Mouse (Mus musculus): ENCODE data around the gene Arfgap3.
"Not testable (repeated sequence)": the region's sequence is repeated elsewhere in the genome, so short reads cannot be mapped to it uniquely, and the experiment has no call there.

The Arfgap3 gene

GRCm38 (mm10) chr15:83281303-83281702, 68.7 kb downstream of the Arfgap3 start:
- Histone ChIP-seq H3K4me1 (replicated peaks; ENCODE audit: low read depth, low read length) (peaks cover 69% of the 10 kb centered on the region), H3K36me3 (ENCODE audit: insufficient read depth, low read length) (no peaks in the 10 kb centered on the region), H3K27me3 (ENCODE audit: insufficient read depth, low read length) (no peaks in the 10 kb centered on the region), H3K9me3 (ENCODE audit: low read length) (peaks cover 8% of the 10 kb centered on the region; the same call in 1 of the 2 replicates), H3K4me3 (replicated peaks; ENCODE audit: low read length) (no peak overlapping the region; the same call in 1 of the 2 replicates)
- TF ChIP-seq CTCF (conservative IDR thresholded peaks at IDR 0.05; ENCODE audit: low read length) (no peak), NANOG (IDR thresholded peaks at IDR 0.05; ENCODE audit: borderline replicate concordance, low read length) (no peak), POU5F1 (IDR thresholded peaks at IDR 0.05; ENCODE audit: borderline replicate concordance, low read length) (no peak)

GRCm38 (mm10) chr15:83278579-83278978, 71.5 kb downstream of the Arfgap3 start:
- Histone ChIP-seq H3K27me3 (ENCODE audit: insufficient read depth, low read length) (no peaks in the 10 kb centered on the region), H3K4me3 (replicated peaks; ENCODE audit: low read length) (no peak overlapping the region), H3K36me3 (ENCODE audit: insufficient read depth, low read length) (no peaks in the 10 kb centered on the region), H3K4me1 (replicated peaks; ENCODE audit: low read depth, low read length) (peaks cover 56% of the 10 kb centered on the region), H3K9me3 (ENCODE audit: low read length) (peaks cover 9% of the 10 kb centered on the region; the same call in 1 of the 2 replicates)
- no peak for TF ChIP-seq CTCF (conservative IDR thresholded peaks at IDR 0.05; ENCODE audit: low read length)
- no peak for TF ChIP-seq NANOG (IDR thresholded peaks at IDR 0.05; ENCODE audit: borderline replicate concordance, low read length)
- TF ChIP-seq POU5F1 (IDR thresholded peaks at IDR 0.05; ENCODE audit: borderline replicate concordance, low read length) = no peak

DNA sequence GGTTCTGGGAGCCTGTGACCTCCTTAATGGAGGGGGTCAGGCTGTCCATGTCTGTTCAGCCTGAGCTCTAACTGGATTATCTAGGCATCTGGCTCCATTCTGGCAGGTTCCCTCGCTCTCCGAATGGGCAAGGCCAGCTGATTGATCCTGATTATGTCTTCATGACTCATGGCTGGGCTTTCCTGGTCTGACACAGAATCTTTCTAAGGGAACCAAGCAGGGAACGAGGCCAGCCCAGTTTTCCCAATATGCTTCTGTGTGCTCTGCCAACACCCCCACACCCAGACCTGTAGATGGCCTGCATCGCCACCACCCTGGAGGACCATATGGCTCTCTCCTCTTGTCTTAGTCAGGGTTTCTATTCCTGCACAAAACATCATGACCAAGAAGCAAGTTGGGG, 72.6 kb downstream of the Arfgap3 start:
- Histone ChIP-seq H3K36me3 (ENCODE audit: insufficient read depth, low read length) (no peaks in the 10 kb centered on the region), H3K9me3 (ENCODE audit: low read length) (peaks cover 9% of the 10 kb centered on the region; the same call in 1 of the 2 replicates), H3K27me3 (ENCODE audit: insufficient read depth, low read length) (no peaks in the 10 kb centered on the region), H3K4me3 (replicated peaks; ENCODE audit: low read length) (no peak overlapping the region), H3K4me1 (replicated peaks; ENCODE audit: low read depth, low read length) (peaks cover 53% of the 10 kb centered on the region)
- TF ChIP-seq CTCF (conservative IDR thresholded peaks at IDR 0.05; ENCODE audit: low read length) (no peak), POU5F1 (IDR thresholded peaks at IDR 0.05; ENCODE audit: borderline replicate concordance, low read length) (no peak), NANOG (IDR thresholded peaks at IDR 0.05; ENCODE audit: borderline replicate concordance, low read length) (no peak)

- H3K27me3 ChIP-seq (ENCODE audit: insufficient read depth, low read length); H3K36me3 ChIP-seq (ENCODE audit: insufficient read depth, low read length); H3K9me3 ChIP-seq (ENCODE audit: low read length); H3K4me3 ChIP-seq (replicated peaks; ENCODE audit: low read length): not testable (repeated sequence)
- peaks cover 43% of the 10 kb centered on the region for H3K4me1 ChIP-seq (replicated peaks; ENCODE audit: low read depth, low read length)
Observed at GRCm38 (mm10) chr15:83274237-83274636, 75.8 kb downstream of the Arfgap3 start.

- Histone ChIP-seq H3K4me1 (replicated peaks; ENCODE audit: low read depth, low read length) (peaks cover 31% of the 10 kb centered on the region), H3K36me3 (ENCODE audit: insufficient read depth, low read length) (no peaks in the 10 kb centered on the region), H3K4me3 (replicated peaks; ENCODE audit: low read length) (no peak overlapping the region), H3K27me3 (ENCODE audit: insufficient read depth, low read length) (no peaks in the 10 kb centered on the region), H3K9me3 (ENCODE audit: low read length) (peaks cover 15% of the 10 kb centered on the region)
- TF ChIP-seq CTCF (conservative IDR thresholded peaks at IDR 0.05; ENCODE audit: low read length) (no peak), NANOG (IDR thresholded peaks at IDR 0.05; ENCODE audit: borderline replicate concordance, low read length) (no peak), POU5F1 (IDR thresholded peaks at IDR 0.05; ENCODE audit: borderline replicate concordance, low read length) (no peak)
Observed at GRCm38 (mm10) chr15:83273017-83273416, 77.0 kb downstream of the Arfgap3 start.

DNA sequence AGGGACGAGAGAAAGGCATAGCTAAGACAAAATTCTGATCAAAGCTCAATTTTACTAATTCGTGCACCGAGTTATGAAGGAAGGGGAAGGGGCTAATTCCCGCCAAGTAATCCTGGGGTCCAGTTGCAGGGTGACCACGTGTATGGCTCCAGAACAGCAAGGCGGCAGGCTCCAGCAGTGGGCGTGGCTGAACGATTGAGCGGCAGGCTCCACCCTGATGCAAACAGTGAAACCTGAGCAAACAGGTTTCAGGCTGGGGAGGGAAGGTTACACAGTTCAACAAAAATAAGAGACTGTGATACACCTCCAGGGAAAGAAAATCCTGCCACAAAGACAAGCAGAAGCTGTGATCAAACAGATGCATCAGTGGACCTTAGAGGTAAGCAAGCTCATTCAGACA, 78.8 kb downstream of the Arfgap3 start:
- peaks cover 29% of the 10 kb centered on the region for H3K4me1 ChIP-seq (replicated peaks; ENCODE audit: low read depth, low read length)
- peaks cover 20% of the 10 kb centered on the region for H3K9me3 ChIP-seq (ENCODE audit: low read length)
- H3K36me3 ChIP-seq (ENCODE audit: insufficient read depth, low read length); H3K27me3 ChIP-seq (ENCODE audit: insufficient read depth, low read length): not testable (repeated sequence)
- peak overlapping the region; percentile 73 for H3K4me3 ChIP-seq (replicated peaks; ENCODE audit: low read length)

DNA sequence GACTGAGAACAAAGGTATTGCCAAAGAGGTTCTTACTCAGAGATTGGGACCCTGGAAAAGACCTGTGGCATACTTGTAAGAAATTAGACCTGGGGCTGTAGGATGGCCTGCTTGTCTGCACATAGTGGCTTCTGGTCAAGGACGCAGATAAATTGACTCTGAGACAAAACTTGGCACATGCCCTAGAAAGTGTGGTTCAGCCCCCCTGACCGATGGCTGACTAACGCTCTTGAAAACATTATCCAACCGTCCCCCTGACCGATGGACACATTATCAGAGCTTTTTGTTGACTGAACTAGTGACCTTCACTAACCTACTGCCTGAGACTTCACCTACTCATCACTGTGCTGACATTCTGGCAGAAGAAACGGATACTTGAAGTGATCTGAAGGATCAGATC, 80.1 kb downstream of the Arfgap3 start:
- H3K4me1 ChIP-seq (replicated peaks; ENCODE audit: low read depth, low read length) = peaks cover 41% of the 10 kb centered on the region
- peaks cover 19% of the 10 kb centered on the region for H3K9me3 ChIP-seq (ENCODE audit: low read length)
- not testable (repeated sequence) for H3K27me3 ChIP-seq (ENCODE audit: insufficient read depth, low read length); H3K4me3 ChIP-seq (replicated peaks; ENCODE audit: low read length); H3K36me3 ChIP-seq (ENCODE audit: insufficient read depth, low read length)

DNA sequence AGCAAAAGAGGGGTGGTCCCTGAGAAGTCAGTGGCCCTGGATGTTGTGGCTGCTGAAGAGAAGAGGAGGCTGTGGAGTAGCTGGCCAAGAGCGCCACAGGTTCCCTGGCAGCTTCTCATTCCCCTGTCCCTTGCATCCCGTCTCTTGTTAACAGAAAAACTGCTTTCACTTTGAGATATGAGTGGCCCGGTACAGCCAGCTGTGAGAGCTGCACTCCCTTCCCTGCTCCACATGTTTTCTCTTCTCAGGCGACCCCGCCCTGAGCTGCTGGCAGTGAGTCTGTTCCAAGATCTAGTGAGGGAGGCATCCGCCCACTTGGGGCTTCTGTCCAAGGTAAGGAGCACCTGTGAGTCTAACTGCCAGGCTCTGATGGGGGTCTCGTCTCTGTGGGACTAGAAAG, 81.6 kb downstream of the Arfgap3 start:
- not testable (repeated sequence) for H3K36me3 ChIP-seq (ENCODE audit: insufficient read depth, low read length); H3K27me3 ChIP-seq (ENCODE audit: insufficient read depth, low read length); H3K4me3 ChIP-seq (replicated peaks; ENCODE audit: low read length)
- Histone ChIP-seq H3K4me1 (replicated peaks; ENCODE audit: low read depth, low read length) (peaks cover 53% of the 10 kb centered on the region), H3K9me3 (ENCODE audit: low read length) (peaks cover 19% of the 10 kb centered on the region)

DNA sequence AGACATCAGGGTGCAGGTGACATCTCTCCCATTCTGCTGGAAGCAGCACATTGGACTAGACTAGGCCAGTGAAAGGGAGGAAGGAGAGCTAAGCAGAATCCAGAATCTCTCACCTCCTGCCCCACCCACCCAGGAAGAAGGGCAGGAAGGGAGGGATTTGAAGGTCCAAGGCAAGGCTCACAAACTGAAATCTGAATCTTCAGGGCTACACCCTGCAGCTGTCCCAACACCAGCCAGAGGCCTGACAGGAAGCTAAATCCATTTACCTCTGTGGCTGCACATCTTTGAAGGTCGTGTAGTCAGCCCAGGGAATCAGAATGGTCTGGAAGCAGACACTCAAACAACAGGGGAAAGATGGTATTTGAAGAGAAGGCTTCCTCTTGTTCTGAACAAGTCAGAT, 84.8 kb downstream of the Arfgap3 start:
- no peaks in the 10 kb centered on the region for H3K36me3 ChIP-seq (ENCODE audit: insufficient read depth, low read length)
- H3K27me3 ChIP-seq (ENCODE audit: insufficient read depth, low read length) = no peaks in the 10 kb centered on the region
- H3K9me3 ChIP-seq (ENCODE audit: low read length) = peaks cover 19% of the 10 kb centered on the region
- peak overlapping the region; percentile 2; the same call in 1 of the 2 replicates for H3K4me3 ChIP-seq (replicated peaks; ENCODE audit: low read length)
- TF ChIP-seq POU5F1 (IDR thresholded peaks at IDR 0.05; ENCODE audit: borderline replicate concordance, low read length) (no peak), NANOG (IDR thresholded peaks at IDR 0.05; ENCODE audit: borderline replicate concordance, low read length) (no peak), CTCF (conservative IDR thresholded peaks at IDR 0.05; ENCODE audit: low read length) (no peak)
- peaks cover 33% of the 10 kb centered on the region for H3K4me1 ChIP-seq (replicated peaks; ENCODE audit: low read depth, low read length)

GRCm38 (mm10) chr15:83263405-83263804, 86.6 kb downstream of the Arfgap3 start:
- no peaks in the 10 kb centered on the region for H3K27me3 ChIP-seq (ENCODE audit: insufficient read depth, low read length)
- H3K4me3 ChIP-seq (replicated peaks; ENCODE audit: low read length) = no peak overlapping the region
- no peaks in the 10 kb centered on the region for H3K36me3 ChIP-seq (ENCODE audit: insufficient read depth, low read length)
- H3K9me3 ChIP-seq (ENCODE audit: low read length) = peaks cover 17% of the 10 kb centered on the region
- peaks cover 30% of the 10 kb centered on the region for H3K4me1 ChIP-seq (replicated peaks; ENCODE audit: low read depth, low read length)
- no peak for TF ChIP-seq POU5F1 (IDR thresholded peaks at IDR 0.05; ENCODE audit: borderline replicate concordance, low read length)
- no peak for TF ChIP-seq CTCF (conservative IDR thresholded peaks at IDR 0.05; ENCODE audit: low read length)
- no peak for TF ChIP-seq NANOG (IDR thresholded peaks at IDR 0.05; ENCODE audit: borderline replicate concordance, low read length)

All from E14TG2a.4 (cell line).